Mouse (Mus musculus): ENCODE data around the gene H3f3b.
"Not testable (repeated sequence)": the region's sequence is repeated elsewhere in the genome, so short reads cannot be mapped to it uniquely, and the experiment has no call there.

The H3f3b gene

GRCm38 (mm10) chr11:116021328-116022220 lies 6.2 kb downstream of the H3f3b start:
- DNase-seq (ENCODE audit: low spot score in 2 of 2), result no peak

GRCm38 (mm10) chr11:116020519-116020922 lies 7.2 kb downstream of the H3f3b start:
- no peak for DNase-seq (ENCODE audit: low spot score in 2 of 2)

GRCm38 (mm10) chr11:116019976-116020411 lies 7.8 kb downstream of the H3f3b start:
- DNase-seq (ENCODE audit: low spot score in 2 of 2), result no peak

GRCm38 (mm10) chr11:116019360-116019791 lies 8.4 kb downstream of the H3f3b start:
- DNase-seq (ENCODE audit: low spot score in 2 of 2), result no peak

GRCm38 (mm10) chr11:116018867-116019266 lies 8.9 kb downstream of the H3f3b start:
- DNase-seq (ENCODE audit: low spot score in 2 of 2), result not testable (repeated sequence)

GRCm38 (mm10) chr11:116018106-116018505 lies 9.7 kb downstream of the H3f3b start:
- no peak for DNase-seq (ENCODE audit: low spot score in 2 of 2)

GRCm38 (mm10) chr11:116014821-116015220 lies 12.9 kb downstream of the H3f3b start:
- no peak for DNase-seq (ENCODE audit: low spot score in 2 of 2)

GRCm38 (mm10) chr11:116012262-116012947 lies 15.4 kb downstream of the H3f3b start, which contains the start of gene Galk1:
Gene Galk1 (minus strand): TSS chr11:116012719.
- DNase-seq (ENCODE audit: low spot score in 2 of 2), result peak; percentile 83 to 86

- DNase-seq (ENCODE audit: low spot score in 2 of 2), result no peak
Measured at GRCm38 (mm10) chr11:116011529-116012261, 16.1 kb downstream of the H3f3b start.

- DNase-seq (ENCODE audit: low spot score in 2 of 2), result no peak
Measured at GRCm38 (mm10) chr11:116010948-116011347, 16.8 kb downstream of the H3f3b start.

- no peak for DNase-seq (ENCODE audit: low spot score in 2 of 2)
Measured at GRCm38 (mm10) chr11:116010146-116010545, 17.6 kb downstream of the H3f3b start.

- no peak for DNase-seq (ENCODE audit: low spot score in 2 of 2)
Measured at GRCm38 (mm10) chr11:116009661-116010060, 18.1 kb downstream of the H3f3b start.

GRCm38 (mm10) chr11:116008832-116009375 lies 18.9 kb downstream of the H3f3b start:
- no peak for DNase-seq (ENCODE audit: low spot score in 2 of 2)

- no peak for DNase-seq (ENCODE audit: low spot score in 2 of 2)
Measured at GRCm38 (mm10) chr11:116008411-116008810, 19.4 kb downstream of the H3f3b start.

GRCm38 (mm10) chr11:116007095-116007850 lies 20.5 kb downstream of the H3f3b start:
- no peak for DNase-seq (ENCODE audit: low spot score in 2 of 2)

GRCm38 (mm10) chr11:116005701-116006419 lies 21.9 kb downstream of the H3f3b start:
- DNase-seq (ENCODE audit: low spot score in 2 of 2), result no peak

- DNase-seq (ENCODE audit: low spot score in 2 of 2), result no peak
Measured at GRCm38 (mm10) chr11:116004840-116005700, 22.7 kb downstream of the H3f3b start.

GRCm38 (mm10) chr11:116004186-116004823 lies 23.5 kb downstream of the H3f3b start:
- DNase-seq (ENCODE audit: low spot score in 2 of 2), result no peak

- DNase-seq (ENCODE audit: low spot score in 2 of 2), result no peak
Measured at GRCm38 (mm10) chr11:116002894-116003293, 24.9 kb downstream of the H3f3b start.
